Mouse (Mus musculus) bone marrow, adult 2 months (tissue): ENCODE results near the gene Hoxc5.

Source experiments
- CTCF ChIP-seq: fragments of 200-500 bp; IDR thresholded peaks from 2 replicates; pipeline ENCODE4 v1.5.1; 2011; ENCODE audit warnings: low read length, control low read depth; ENCODE audit not compliant: control insufficient read depth, insufficient read depth
- POLR2A ChIP-seq: fragments of 200-500 bp; IDR thresholded peaks from 2 replicates; pipeline ENCODE4 v1.6.1; 2011; ENCODE audit warnings: low read depth, mild to moderate bottlenecking, control low read depth, low read length, borderline replicate concordance; ENCODE audit not compliant: control insufficient read depth

- TF ChIP-seq CTCF (no peak), POLR2A (no peak)
Observed at GRCm38 (mm10) chr15:102992206-102992605, 25.0 kb downstream of the Hoxc5 start.
